Mouse (Mus musculus): Measurements from ENCODE around the gene Olfr1441. TPM values are rescaled to one million over a fixed set of nuclear protein-coding genes. Genes with fewer than 3 reads are reported as not detected.

Olfr1441 gene
- total and polyA plus RNA-seq, 3 experiments = not detected

DNA sequence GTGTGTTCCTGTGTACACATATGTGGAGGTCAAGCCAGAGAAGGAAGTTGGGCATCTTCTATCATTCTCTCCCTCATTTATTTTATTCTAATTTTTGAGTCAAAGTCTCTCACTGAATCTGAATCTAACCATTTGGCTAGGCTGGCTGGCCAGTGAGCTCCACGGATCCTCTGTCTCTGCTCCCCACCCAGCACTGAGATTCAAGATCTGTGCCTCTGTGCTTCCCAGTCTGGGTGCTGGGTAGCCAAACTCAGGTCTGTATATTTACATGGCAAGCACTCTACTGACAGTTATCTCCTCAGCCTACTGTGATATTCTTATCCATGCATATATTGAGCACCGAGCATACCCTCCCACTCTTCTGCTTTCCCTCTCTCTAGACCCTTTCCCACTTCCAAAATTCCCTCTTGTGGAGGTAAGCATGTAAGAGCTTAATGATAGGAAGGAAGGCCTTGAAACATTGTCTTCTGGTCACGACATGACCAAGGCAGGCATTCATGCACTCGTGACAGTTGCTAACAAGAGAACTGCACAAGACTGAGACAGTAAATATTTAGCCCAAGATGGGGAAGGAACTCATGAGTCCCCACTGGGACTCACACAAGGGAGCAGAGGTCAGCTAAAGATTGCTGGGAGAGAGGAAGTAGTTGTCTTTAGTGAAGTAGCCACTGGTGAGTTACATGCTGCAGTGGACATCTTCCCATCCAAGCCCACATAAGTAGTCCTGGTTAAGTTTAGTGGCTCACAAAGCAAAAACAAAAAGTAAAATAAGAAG, 18.7 kb downstream of the Olfr1441 start:
- no peaks in the 10 kb centered on the region for H3K79me2 ChIP-seq (replicated peaks; ENCODE audit: control insufficient read depth, insufficient read depth, low read length)
- H3K36me3 ChIP-seq (ENCODE audit: control insufficient read depth, insufficient read depth, low read length) = no peaks in the 10 kb centered on the region
- intact Hi-C loops (cut with DNase I) = loop anchor here (10.0 kb wide), 1 partner anchor 159 kb away; the partner anchor contains the start of gene Gm4952
- peak in 1 of 2 experiments; percentile 32 for DNase-seq
- 68% methylated on average over 4 of the region's 4 CpGs for WGBS
- H3K27me3 ChIP-seq (ENCODE audit: control insufficient read depth, insufficient read depth, low read length) = no peaks in the 10 kb centered on the region
- no peak overlapping the region for H3K4me3 ChIP-seq
- no peaks in the 10 kb centered on the region; the same call in 1 of the 2 replicates for H3K4me1 ChIP-seq (ENCODE audit: control insufficient read depth, insufficient read depth, low read length)
- TF ChIP-seq EP300 (IDR thresholded peaks at IDR 0.05; ENCODE audit: insufficient read depth, low read depth, low read length) (no peak), CTCF (IDR thresholded peaks at IDR 0.05) (no peak), POLR2A (IDR thresholded peaks at IDR 0.05; ENCODE audit: insufficient read depth, low read depth, low read length) (no peak)
- no peak overlapping the region for H3K9ac ChIP-seq (ENCODE audit: low read depth, low read length)
- H3K27ac ChIP-seq = peak overlapping the region; percentile 41

DNA sequence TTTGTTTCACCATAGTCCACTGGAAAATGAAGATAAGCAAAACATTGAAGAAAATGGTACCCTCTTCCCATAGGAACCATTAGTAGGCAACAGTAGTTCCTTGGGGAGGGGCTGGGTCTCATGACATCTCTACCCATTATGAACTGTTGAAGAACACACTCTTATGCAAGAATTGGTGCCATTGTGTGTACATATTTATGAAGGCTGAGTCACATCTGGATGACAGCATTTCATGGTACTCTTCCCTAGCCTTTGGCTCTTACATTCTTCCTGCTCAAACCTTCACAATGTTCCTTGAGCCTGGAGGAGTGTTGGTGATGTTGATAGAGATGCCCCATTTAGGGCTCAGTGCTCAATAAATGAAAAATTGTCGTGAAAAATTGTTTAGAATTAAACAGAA, 22.3 kb downstream of the Olfr1441 start:
- peak overlapping the region; percentile 2; the same call in 1 of the 2 replicates for H3K27ac ChIP-seq
- WGBS = 40% methylated on average over 1 of the region's 1 CpGs
- intact Hi-C loops (cut with DNase I) = loop anchor here (10.0 kb wide), 1 partner anchor 155 kb away; the partner anchor contains the start of gene Gm4952
- H3K79me2 ChIP-seq (replicated peaks; ENCODE audit: control insufficient read depth, insufficient read depth, low read length) = no peaks in the 10 kb centered on the region
- no peak overlapping the region for H3K9ac ChIP-seq (ENCODE audit: low read depth, low read length)
- no peaks in the 10 kb centered on the region; the same call in 1 of the 2 replicates for H3K4me1 ChIP-seq (ENCODE audit: control insufficient read depth, insufficient read depth, low read length)
- H3K36me3 ChIP-seq (ENCODE audit: control insufficient read depth, insufficient read depth, low read length) = no peaks in the 10 kb centered on the region
- no peaks in the 10 kb centered on the region for H3K27me3 ChIP-seq (ENCODE audit: control insufficient read depth, insufficient read depth, low read length)
- DNase-seq = no peak
- H3K4me3 ChIP-seq = no peak overlapping the region
- TF ChIP-seq POLR2A (IDR thresholded peaks at IDR 0.05; ENCODE audit: insufficient read depth, low read depth, low read length) (no peak), CTCF (IDR thresholded peaks at IDR 0.05) (no peak), EP300 (IDR thresholded peaks at IDR 0.05; ENCODE audit: insufficient read depth, low read depth, low read length) (no peak)

DNA sequence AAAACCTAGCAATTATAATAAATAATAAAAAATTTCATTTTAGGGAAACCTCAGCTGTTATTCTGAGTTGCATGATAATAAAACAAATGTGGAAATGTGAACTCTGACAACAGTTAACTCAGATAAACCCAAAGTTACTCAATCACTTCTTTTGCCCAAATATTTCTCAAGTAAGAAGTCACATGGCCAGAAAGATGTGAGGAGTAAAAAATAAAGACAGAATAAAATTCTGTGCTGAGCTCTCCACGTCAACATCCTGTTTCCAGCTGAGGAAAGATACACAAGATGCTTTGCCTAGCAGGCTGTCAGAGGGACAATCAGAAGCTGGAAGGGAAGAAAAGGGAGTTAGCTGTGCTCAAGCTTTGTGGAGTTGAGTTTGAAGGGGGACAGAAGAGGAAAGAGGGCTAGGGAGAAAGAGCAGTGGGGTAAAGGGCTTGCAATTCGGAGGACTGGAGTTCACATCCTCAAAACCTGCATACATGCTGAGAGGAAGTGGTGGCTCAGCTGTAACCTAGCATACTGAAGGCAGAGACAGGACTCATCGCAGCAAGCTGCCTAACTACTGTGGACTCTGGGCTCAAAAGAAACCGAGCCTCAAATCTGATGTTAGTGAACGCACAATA, 23.0 kb downstream of the Olfr1441 start:
- Histone ChIP-seq H3K36me3 (ENCODE audit: control insufficient read depth, insufficient read depth, low read length) (no peaks in the 10 kb centered on the region), H3K27me3 (ENCODE audit: control insufficient read depth, insufficient read depth, low read length) (no peaks in the 10 kb centered on the region), H3K9ac (ENCODE audit: low read depth, low read length) (no peak overlapping the region), H3K4me3 (no peak overlapping the region), H3K79me2 (replicated peaks; ENCODE audit: control insufficient read depth, insufficient read depth, low read length) (no peaks in the 10 kb centered on the region), H3K27ac (peak overlapping the region; percentile 67), H3K4me1 (ENCODE audit: control insufficient read depth, insufficient read depth, low read length) (no peaks in the 10 kb centered on the region; the same call in 1 of the 2 replicates)
- intact Hi-C loops (cut with DNase I) = no loop called here
- no peak for TF ChIP-seq EP300 (IDR thresholded peaks at IDR 0.05; ENCODE audit: insufficient read depth, low read depth, low read length)
- no peak for TF ChIP-seq POLR2A (IDR thresholded peaks at IDR 0.05; ENCODE audit: insufficient read depth, low read depth, low read length)
- no peak for TF ChIP-seq CTCF (IDR thresholded peaks at IDR 0.05)
- WGBS = 52% methylated on average over 5 of the region's 5 CpGs
- peak in 1 of 2 experiments; percentile 27 for DNase-seq

DNA sequence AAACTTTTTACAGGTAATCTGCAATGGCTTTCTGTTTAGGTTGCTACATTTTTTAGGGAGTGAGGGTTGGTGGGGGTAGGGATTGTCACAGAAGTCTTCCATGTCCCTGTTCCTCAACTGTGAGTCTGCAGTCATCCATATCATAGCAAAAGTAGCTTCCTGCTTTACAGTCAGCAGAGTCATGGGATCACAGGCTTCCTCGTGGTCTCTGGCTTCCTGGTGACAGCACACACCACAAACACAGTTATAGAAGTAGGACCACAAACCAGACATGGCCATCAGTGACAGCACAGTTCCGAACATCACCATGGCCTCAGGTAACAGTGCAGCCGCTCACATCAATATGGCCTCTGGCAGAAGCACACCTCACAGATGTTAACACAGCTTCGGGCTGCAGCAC, 25.3 kb downstream of the Olfr1441 start:
- Histone ChIP-seq H3K36me3 (ENCODE audit: control insufficient read depth, insufficient read depth, low read length) (no peaks in the 10 kb centered on the region), H3K9ac (ENCODE audit: low read depth, low read length) (no peak overlapping the region), H3K27me3 (ENCODE audit: control insufficient read depth, insufficient read depth, low read length) (no peaks in the 10 kb centered on the region), H3K4me1 (ENCODE audit: control insufficient read depth, insufficient read depth, low read length) (no peaks in the 10 kb centered on the region; the same call in 1 of the 2 replicates), H3K27ac (no peak overlapping the region), H3K79me2 (replicated peaks; ENCODE audit: control insufficient read depth, insufficient read depth, low read length) (no peaks in the 10 kb centered on the region), H3K4me3 (no peak overlapping the region)
- 58% methylated on average over 4 of the region's 4 CpGs for WGBS
- TF ChIP-seq CTCF (IDR thresholded peaks at IDR 0.05) (no peak), EP300 (IDR thresholded peaks at IDR 0.05; ENCODE audit: insufficient read depth, low read depth, low read length) (no peak), POLR2A (IDR thresholded peaks at IDR 0.05; ENCODE audit: insufficient read depth, low read depth, low read length) (no peak)
- DNase-seq = peak in 1 of 2 experiments; percentile 38
- intact Hi-C loops (cut with DNase I) = no loop called here

DNA sequence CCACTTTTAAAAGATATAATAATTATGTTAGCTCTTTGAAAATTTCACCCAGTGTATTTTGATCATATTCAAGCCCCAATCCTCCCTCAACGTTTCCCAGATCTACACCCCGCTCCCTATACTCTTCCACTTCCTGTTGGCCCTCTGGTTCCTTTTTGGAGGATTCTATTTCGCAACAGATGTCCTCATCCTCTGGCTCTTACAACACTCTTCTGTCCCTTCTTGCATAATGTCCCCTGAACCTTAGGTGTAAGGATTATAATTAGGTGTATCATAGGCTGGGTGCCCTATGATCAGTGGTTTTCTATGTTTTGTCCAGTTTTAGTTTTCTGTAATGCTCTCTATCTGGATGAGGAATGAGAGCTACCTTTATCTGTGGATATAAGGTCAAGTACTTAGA, 27.8 kb downstream of the Olfr1441 start:
- intact Hi-C loops (cut with DNase I) = no loop called here
- no peak for DNase-seq
- no peaks in the 10 kb centered on the region for H3K36me3 ChIP-seq (ENCODE audit: control insufficient read depth, insufficient read depth, low read length)
- 58% methylated on average over 3 of the region's 3 CpGs for WGBS
- H3K79me2 ChIP-seq (replicated peaks; ENCODE audit: control insufficient read depth, insufficient read depth, low read length) = no peaks in the 10 kb centered on the region
- no peak overlapping the region for H3K9ac ChIP-seq (ENCODE audit: low read depth, low read length)
- H3K27me3 ChIP-seq (ENCODE audit: control insufficient read depth, insufficient read depth, low read length) = no peaks in the 10 kb centered on the region
- H3K27ac ChIP-seq = no peak overlapping the region
- H3K4me3 ChIP-seq = no peak overlapping the region
- no peaks in the 10 kb centered on the region; the same call in 1 of the 2 replicates for H3K4me1 ChIP-seq (ENCODE audit: control insufficient read depth, insufficient read depth, low read length)
- TF ChIP-seq CTCF (IDR thresholded peaks at IDR 0.05) = no peak
- no peak for TF ChIP-seq POLR2A (IDR thresholded peaks at IDR 0.05; ENCODE audit: insufficient read depth, low read depth, low read length)
- TF ChIP-seq EP300 (IDR thresholded peaks at IDR 0.05; ENCODE audit: insufficient read depth, low read depth, low read length) = no peak

Measured in heart, adult 2 months (tissue).